Mouse (Mus musculus) bone marrow macrophage, adult 2 months (primary cell): ENCODE data around the gene Chchd6.

ENCODE experiments used
- CTCF ChIP-seq: IDR thresholded peaks from 2 replicates; pipeline ENCODE4 v1.5.1; 2012; ENCODE audit warnings: low read depth, mild to moderate bottlenecking, low read length, moderate library complexity
- POLR2A ChIP-seq: IDR thresholded peaks from 2 replicates; pipeline ENCODE4 v1.6.1; 2012; ENCODE audit warnings: mild to moderate bottlenecking, low read depth, low read length, borderline replicate concordance

DNA sequence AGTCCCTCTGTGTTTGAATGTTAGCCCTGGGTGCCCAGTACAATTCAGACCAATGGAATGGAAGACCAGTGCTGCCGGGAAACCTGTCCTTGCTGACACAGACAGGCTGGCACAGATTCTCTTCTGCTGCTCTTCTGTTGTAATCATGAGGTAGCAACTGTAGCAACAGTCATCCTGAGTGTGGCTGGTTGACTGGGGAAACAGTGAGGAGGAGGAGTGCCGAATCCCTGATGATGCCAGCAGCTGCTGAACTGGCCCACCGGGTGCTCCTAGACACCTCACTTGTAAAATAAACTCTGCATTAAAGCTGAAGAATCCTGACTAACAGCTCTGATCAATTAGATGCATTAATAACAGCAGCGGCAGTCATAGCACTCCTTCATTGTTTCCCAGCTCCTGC is 28.7 kb downstream of the Chchd6 start:
- TF ChIP-seq CTCF (no peak), POLR2A (no peak)
